Mouse (Mus musculus) skeletal muscle tissue, adult 2 months (tissue): ENCODE data around the gene P3h2.

Source experiments
- DNase-seq: peaks from one replicate; pipeline ENCODE4 v3.0.0-alpha.2; 2012; ENCODE audit warnings: low read depth, low spot score

The P3h2 gene

GRCm38 (mm10) chr16:26105115-26105974 lies at the start of gene P3h2:
Gene P3h2 (minus strand): TSS chr16:26105784.
- DNase-seq, result no peak

GRCm38 (mm10) chr16:26152258-26152657 lies 46.7 kb upstream of the P3h2 start:
- DNase-seq, result no peak

- no peak for DNase-seq
Measured at GRCm38 (mm10) chr16:26150943-26151342, 45.4 kb upstream of the P3h2 start.

GRCm38 (mm10) chr16:26146853-26147252 lies 41.3 kb upstream of the P3h2 start:
- no peak for DNase-seq

- DNase-seq, result no peak
Measured at GRCm38 (mm10) chr16:26131126-26131525, 25.5 kb upstream of the P3h2 start.

- no peak for DNase-seq
Measured at GRCm38 (mm10) chr16:26106618-26107017, 1.0 kb upstream of the P3h2 start.

- DNase-seq, result no peak
Measured at GRCm38 (mm10) chr16:26106041-26106617, 545 bp upstream of the P3h2 start.

GRCm38 (mm10) chr16:26104274-26104673 lies 1.3 kb downstream of the P3h2 start:
- DNase-seq, result no peak

- no peak for DNase-seq
Measured at GRCm38 (mm10) chr16:26102856-26103255, 2.7 kb downstream of the P3h2 start.

GRCm38 (mm10) chr16:26100167-26100566 lies 5.4 kb downstream of the P3h2 start:
- no peak for DNase-seq

- no peak for DNase-seq
Measured at GRCm38 (mm10) chr16:26095696-26096284, 9.8 kb downstream of the P3h2 start.

GRCm38 (mm10) chr16:26093888-26094287 lies 11.7 kb downstream of the P3h2 start:
- no peak for DNase-seq

- DNase-seq, result no peak
Measured at GRCm38 (mm10) chr16:26088976-26089375, 16.6 kb downstream of the P3h2 start.

- DNase-seq, result no peak
Measured at GRCm38 (mm10) chr16:26088240-26088639, 17.3 kb downstream of the P3h2 start.

GRCm38 (mm10) chr16:26086955-26087354 lies 18.6 kb downstream of the P3h2 start:
- no peak for DNase-seq

- no peak for DNase-seq
Measured at GRCm38 (mm10) chr16:26085160-26085559, 20.4 kb downstream of the P3h2 start.

GRCm38 (mm10) chr16:26082831-26083230 lies 22.8 kb downstream of the P3h2 start:
- DNase-seq, result no peak

GRCm38 (mm10) chr16:26082391-26082790 lies 23.2 kb downstream of the P3h2 start:
- no peak for DNase-seq

- no peak for DNase-seq
Measured at GRCm38 (mm10) chr16:26078923-26079351, 26.6 kb downstream of the P3h2 start.

GRCm38 (mm10) chr16:26078100-26078422 lies 27.5 kb downstream of the P3h2 start:
- no peak for DNase-seq

- DNase-seq, result no peak
Measured at GRCm38 (mm10) chr16:26077246-26078099, 28.1 kb downstream of the P3h2 start.

- no peak for DNase-seq
Measured at GRCm38 (mm10) chr16:26075063-26075462, 30.5 kb downstream of the P3h2 start.
